Mouse (Mus musculus) embryonic facial prominence, embryonic 14.5 days (tissue): ENCODE data around the gene Abca3. TPM values are rescaled to one million over a fixed set of nuclear protein-coding genes. Genes with fewer than 3 reads are reported as not detected.

Experiments used
- ATAC-seq: fragments of 200-750 bp; cut with Nextera tagmentation; 2 replicates; pipeline ENCODE4 v1.8.0; 2017; ENCODE audit warnings: low read depth, moderate number of reproducible peaks, moderate TSS enrichment
- DNase-seq: peaks from one replicate; pipeline ENCODE4 v3.0.0-alpha.2; 2015; ENCODE audit warnings: low spot score
- H3K27ac ChIP-seq: fragments of 300-500 bp; sonication (generic); replicated peaks from 2 replicates; pipeline ENCODE4 v1.5.1; 2014; ENCODE audit warnings: low read depth, mild to moderate bottlenecking, low read length, moderate library complexity
- H3K27me3 ChIP-seq: fragments of 300-500 bp; sonication (generic); replicated peaks from 2 replicates; pipeline ENCODE4 v1.6.1; 2014; ENCODE audit warnings: low read length; ENCODE audit not compliant: control insufficient read depth, insufficient read depth
- H3K36me3 ChIP-seq: fragments of 300-500 bp; sonication (generic); 2 replicates; pipeline ENCODE4 v1.6.1; 2014; ENCODE audit warnings: low read length, mixed read lengths; ENCODE audit not compliant: control insufficient read depth, insufficient read depth
- H3K4me1 ChIP-seq: fragments of 300-500 bp; sonication (generic); 2 replicates; pipeline ENCODE4 v1.6.1; 2014; ENCODE audit warnings: antibody characterized with exemption, low read length; ENCODE audit not compliant: control insufficient read depth, insufficient read depth
- H3K4me2 ChIP-seq: fragments of 300-500 bp; sonication (generic); 2 replicates; pipeline ENCODE4 v1.6.1; 2014; ENCODE audit warnings: low read depth, mild to moderate bottlenecking, low read length, moderate library complexity, mixed read lengths
- H3K4me3 ChIP-seq: fragments of 300-500 bp; sonication (generic); 2 replicates; pipeline ENCODE4 v1.5.1; 2014; ENCODE audit warnings: low read depth, mild to moderate bottlenecking, low read length
- H3K9ac ChIP-seq: fragments of 300-500 bp; sonication (generic); 2 replicates; pipeline ENCODE4 v1.6.1; 2014; ENCODE audit warnings: low read depth, mild to moderate bottlenecking, low read length, moderate library complexity, mixed read lengths
- H3K9me3 ChIP-seq: fragments of 300-500 bp; sonication (generic); 2 replicates; pipeline ENCODE4 v1.6.1; 2016; ENCODE audit warnings: low read length; ENCODE audit not compliant: control insufficient read depth
- WGBS: fragments of 180-500 bp; shearing (Covaris S2); extraction: QIAGEN DNeasy Blood & Tissue Kit; methylation state at CpG from one replicate; pipeline ENCODE4 v1.1.7; 2014; 5-methylcytosine and 5-hydroxymethylcytosine counted together
- polyA plus RNA-seq: library from polyadenylated mRNA; unstranded; fragments of >200 nt; fragmentation: Nextera tagmentation; extraction: Ambion mirVana; gene quantifications from 2 replicates; pipeline ENCODE4 v1.2.1, GENCODE M21; 2014

The Abca3 gene
- polyA plus RNA-seq, 1 experiment from 2014 or later: 10.1 TPM

GRCm38 (mm10) chr17:24350926-24351759, 607 bp upstream of the Abca3 start, which contains the start of gene Abca17:
Abca17 (minus strand) TSS chr17:24351068.
- Histone ChIP-seq H3K9ac (peak within 1 kb of the TSS; percentile 77), H3K9me3 (no peaks in the 10 kb centered on the region), H3K27me3 (peaks cover 25% of the 10 kb centered on the region), H3K4me1 (peaks cover 12% of the 10 kb centered on the region; the same call in 1 of the 2 replicates), H3K4me2 (peak within 1 kb of the TSS; percentile 98), H3K36me3 (no peaks in the 10 kb centered on the region), H3K27ac (no peak within 1 kb of the TSS; the same call in 1 of the 2 replicates), H3K4me3 (peak within 1 kb of the TSS; percentile 78)
- ATAC-seq: no peak
- WGBS: 3% methylated on average over 39 of the region's 42 CpGs
- DNase-seq: no peak

- H3K27me3 ChIP-seq: peaks cover 25% of the 10 kb centered on the region
- peak overlapping the region; percentile 98 for H3K4me2 ChIP-seq
- H3K4me3 ChIP-seq: peak overlapping the region; percentile 78
- H3K9ac ChIP-seq: peak overlapping the region; percentile 77
- WGBS: 4% methylated on average over 36 of the region's 36 CpGs
- no peak overlapping the region; the same call in 1 of the 2 replicates for H3K27ac ChIP-seq
- no peaks in the 10 kb centered on the region for H3K9me3 ChIP-seq
- peaks cover 12% of the 10 kb centered on the region; the same call in 1 of the 2 replicates for H3K4me1 ChIP-seq
- ATAC-seq: no peak
- DNase-seq: no peak
- no peaks in the 10 kb centered on the region for H3K36me3 ChIP-seq
Measured at GRCm38 (mm10) chr17:24352370-24353194, 832 bp downstream of the Abca3 start.

DNA sequence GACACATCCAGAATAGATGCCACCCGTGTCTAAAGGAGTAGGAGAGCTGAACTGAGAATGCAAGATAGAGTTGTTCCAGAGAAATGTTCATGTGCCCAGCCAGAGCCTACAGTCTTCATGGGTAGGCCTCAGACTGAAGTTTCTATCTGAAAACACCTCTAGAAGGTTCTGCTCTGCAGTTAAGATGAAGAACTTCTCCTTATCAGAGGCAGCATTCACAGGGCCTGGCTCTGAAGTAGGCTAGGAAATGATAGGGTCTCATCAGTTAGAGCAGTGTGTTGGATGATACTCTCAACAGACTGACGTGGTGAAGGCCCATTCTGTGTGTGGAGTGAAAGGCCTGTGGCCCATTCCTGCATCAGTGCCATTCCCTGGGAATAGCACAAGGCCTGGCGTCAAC, 2.2 kb downstream of the Abca3 start:
- Histone ChIP-seq H3K9me3 (no peaks in the 10 kb centered on the region), H3K4me3 (no peak overlapping the region), H3K27me3 (peaks cover 25% of the 10 kb centered on the region), H3K27ac (no peak overlapping the region), H3K4me1 (peaks cover 12% of the 10 kb centered on the region; the same call in 1 of the 2 replicates), H3K36me3 (no peaks in the 10 kb centered on the region), H3K9ac (no peak overlapping the region), H3K4me2 (no peak overlapping the region)
- ATAC-seq: no peak
- 96% methylated on average over 3 of the region's 3 CpGs for WGBS
- no peak for DNase-seq

DNA sequence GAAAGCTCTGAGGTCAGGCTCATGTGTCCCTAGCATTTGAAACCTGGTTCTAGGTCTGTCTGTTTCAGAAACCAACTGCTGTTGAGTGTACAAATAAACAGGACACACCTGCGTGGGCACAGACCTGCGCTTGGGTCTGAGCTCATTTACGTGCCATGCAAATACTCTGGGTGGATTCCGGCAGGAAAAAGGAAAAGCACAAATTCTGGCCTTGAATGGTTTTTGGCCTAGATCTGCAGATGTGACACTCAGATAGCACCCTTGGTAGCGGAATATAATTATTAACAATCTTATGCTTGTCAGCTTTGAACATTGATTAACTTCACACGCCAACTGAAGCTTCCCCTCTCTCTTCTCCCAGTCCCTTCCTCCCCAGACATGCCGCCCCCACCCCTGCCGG, 3.5 kb downstream of the Abca3 start:
- no peaks in the 10 kb centered on the region for H3K36me3 ChIP-seq
- no peaks in the 10 kb centered on the region for H3K9me3 ChIP-seq
- WGBS: 84% methylated on average over 8 of the region's 8 CpGs
- H3K27me3 ChIP-seq: peaks cover 19% of the 10 kb centered on the region
- no peak for DNase-seq
- no peak overlapping the region for H3K27ac ChIP-seq
- H3K9ac ChIP-seq: no peak overlapping the region
- ATAC-seq: no peak
- H3K4me3 ChIP-seq: no peak overlapping the region
- H3K4me2 ChIP-seq: no peak overlapping the region
- H3K4me1 ChIP-seq: peaks cover 12% of the 10 kb centered on the region; the same call in 1 of the 2 replicates

DNA sequence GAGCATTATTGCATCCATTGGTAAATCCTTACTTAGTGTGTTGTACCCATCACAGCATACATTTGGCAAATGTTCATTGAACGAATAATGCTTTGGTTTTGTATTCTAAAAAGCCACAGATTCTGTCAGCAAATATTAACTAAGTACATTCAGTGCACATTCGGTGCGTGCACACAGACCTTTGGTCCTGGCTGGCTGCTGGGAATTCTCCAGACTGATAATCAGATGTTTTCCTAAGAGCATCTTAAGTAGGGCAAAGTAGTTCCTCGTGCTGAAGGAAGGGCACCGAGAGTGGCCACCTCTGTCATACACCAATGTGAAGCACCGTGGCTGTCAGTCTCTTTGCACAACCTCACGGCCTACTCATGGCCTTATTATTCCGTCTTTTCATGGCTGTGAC, 7.3 kb downstream of the Abca3 start:
- H3K4me3 ChIP-seq: no peak overlapping the region
- no peak overlapping the region for H3K4me2 ChIP-seq
- H3K36me3 ChIP-seq: no peaks in the 10 kb centered on the region
- no peaks in the 10 kb centered on the region for H3K9me3 ChIP-seq
- H3K27ac ChIP-seq: no peak overlapping the region
- ATAC-seq: no peak
- no peak overlapping the region for H3K9ac ChIP-seq
- no peaks in the 10 kb centered on the region for H3K27me3 ChIP-seq
- 89% methylated on average over 8 of the region's 8 CpGs for WGBS
- DNase-seq: no peak
- H3K4me1 ChIP-seq: no peaks in the 10 kb centered on the region

DNA sequence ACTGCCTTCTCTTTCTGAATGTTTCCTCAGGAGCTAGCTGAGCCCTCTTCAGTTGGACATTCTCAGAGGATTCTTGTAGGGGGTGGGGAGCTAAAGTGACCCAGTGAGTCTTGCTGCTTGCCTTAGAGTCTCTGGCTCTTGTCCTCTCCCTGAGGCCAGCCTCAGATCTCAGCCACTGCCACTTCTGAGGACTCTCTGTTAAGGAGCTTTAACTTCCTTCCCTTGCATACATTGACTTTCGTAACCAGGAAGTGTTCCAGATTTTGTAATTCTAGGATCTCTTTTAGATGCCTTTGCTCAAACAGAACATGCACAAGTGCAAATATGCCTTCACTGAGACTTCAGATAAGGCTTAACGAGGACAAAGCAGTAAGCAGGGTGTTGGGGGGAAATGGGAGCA, 8.2 kb downstream of the Abca3 start:
- Histone ChIP-seq H3K4me3 (no peak overlapping the region), H3K4me1 (no peaks in the 10 kb centered on the region), H3K9ac (no peak overlapping the region), H3K27me3 (no peaks in the 10 kb centered on the region), H3K9me3 (no peaks in the 10 kb centered on the region), H3K4me2 (no peak overlapping the region), H3K27ac (no peak overlapping the region), H3K36me3 (no peaks in the 10 kb centered on the region)
- no peak for DNase-seq
- no peak for ATAC-seq
- 62% methylated on average over 2 of the region's 2 CpGs for WGBS

GRCm38 (mm10) chr17:24360841-24361240, 9.1 kb downstream of the Abca3 start:
- H3K9ac ChIP-seq: no peak overlapping the region
- H3K9me3 ChIP-seq: no peaks in the 10 kb centered on the region
- H3K4me2 ChIP-seq: no peak overlapping the region
- no peak for ATAC-seq
- no peak overlapping the region for H3K27ac ChIP-seq
- no peaks in the 10 kb centered on the region for H3K4me1 ChIP-seq
- H3K4me3 ChIP-seq: no peak overlapping the region
- 83% methylated on average over 8 of the region's 8 CpGs for WGBS
- H3K27me3 ChIP-seq: no peaks in the 10 kb centered on the region
- DNase-seq: no peak
- H3K36me3 ChIP-seq: no peaks in the 10 kb centered on the region

GRCm38 (mm10) chr17:24361291-24361690, 9.5 kb downstream of the Abca3 start:
- Histone ChIP-seq H3K9me3 (no peaks in the 10 kb centered on the region), H3K4me1 (no peaks in the 10 kb centered on the region), H3K27me3 (no peaks in the 10 kb centered on the region), H3K9ac (no peak overlapping the region), H3K4me3 (no peak overlapping the region), H3K4me2 (no peak overlapping the region), H3K36me3 (no peaks in the 10 kb centered on the region), H3K27ac (no peak overlapping the region)
- DNase-seq (no peak), ATAC-seq (no peak)
- 83% methylated on average over 5 of the region's 5 CpGs for WGBS
